Mouse (Mus musculus): ENCODE measurements around the gene Akap13. TPM values are rescaled to one million over a fixed set of nuclear protein-coding genes. Genes with fewer than 3 reads are reported as not detected.
A peak's percentile ranks its signal among the peaks of the same experiment; 100 is the strongest.

The Akap13 gene
- polyA plus RNA-seq, 1 experiment from 2014 or later = 66.3 TPM

DNA sequence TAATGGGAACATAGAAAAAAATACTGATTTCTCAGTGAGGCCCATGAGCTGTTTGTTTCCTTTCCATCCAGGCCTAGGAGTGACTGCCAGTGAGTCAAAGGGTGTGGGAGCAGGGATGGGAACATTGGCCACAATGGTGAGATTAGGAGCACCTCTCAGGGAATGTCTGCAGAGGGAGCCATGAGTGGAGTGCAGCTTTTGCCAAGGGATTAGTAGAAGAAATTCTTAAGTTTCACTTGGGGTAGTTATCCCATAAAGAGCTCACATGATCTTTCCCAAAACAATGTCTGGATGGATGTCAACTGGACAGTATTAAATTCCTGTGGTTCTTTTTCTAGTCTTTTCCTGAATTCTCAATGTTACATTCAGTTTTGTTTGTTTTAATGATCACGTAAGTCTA lies 227.6 kb downstream of the Akap13 start:
- H3K36me3 ChIP-seq (ENCODE audit: inconsistent target) = no peaks in the 10 kb centered on the region
- WGBS (ENCODE audit: missing documents) = 92% methylated on average over 1 of the region's 1 CpGs

DNA sequence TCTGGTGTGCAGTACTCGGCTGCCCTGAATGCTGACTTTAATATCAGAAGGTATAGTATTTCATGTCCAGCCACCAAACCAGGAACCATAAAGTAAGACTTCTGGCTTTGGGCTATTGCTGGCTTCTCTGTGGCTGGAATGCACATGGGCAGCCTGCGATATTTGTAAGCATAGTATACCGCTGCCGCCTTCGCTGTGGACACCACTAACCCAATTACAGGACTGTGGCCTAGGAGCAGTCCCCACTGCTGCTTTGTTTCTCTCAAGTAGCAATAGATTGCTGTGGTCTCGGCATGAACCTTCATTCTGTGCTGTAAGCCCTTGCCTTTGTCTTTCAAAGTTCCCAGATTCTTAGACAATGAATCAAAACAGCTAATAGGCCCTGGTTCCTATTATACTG lies 228.1 kb downstream of the Akap13 start:
- Histone ChIP-seq H3K36me3 (ENCODE audit: inconsistent target) (no peaks in the 10 kb centered on the region), H3K79me2 (ENCODE audit: inconsistent target) (no peaks in the 10 kb centered on the region)
- WGBS (ENCODE audit: missing documents) = 90% methylated on average over 6 of the region's 6 CpGs

More for the DNA sequence above, 227.6 kb downstream of the Akap13 start:
- no peaks in the 10 kb centered on the region for H3K79me2 ChIP-seq (ENCODE audit: inconsistent target)
- H3K27ac ChIP-seq = no peak overlapping the region
- H3K4me3 ChIP-seq (ENCODE audit: inconsistent target) = no peak overlapping the region

DNA sequence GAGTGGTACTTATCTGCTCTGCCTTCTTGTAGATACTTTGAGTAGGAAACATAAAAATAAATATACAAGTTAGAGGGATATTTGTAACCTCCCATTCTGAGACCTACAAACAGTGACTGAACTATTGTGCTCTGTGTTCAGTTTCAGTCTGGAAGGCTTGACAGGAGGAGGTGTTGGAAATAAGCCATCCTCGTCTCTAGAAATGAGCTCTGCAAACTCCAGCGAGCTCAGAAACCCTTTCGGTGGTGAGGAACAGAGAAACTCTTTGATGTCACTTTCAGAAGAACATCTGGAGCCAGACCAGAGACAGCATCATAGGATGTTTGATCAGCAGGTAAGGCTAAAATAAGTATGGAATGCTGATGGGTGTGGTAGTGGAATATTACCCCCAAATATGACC lies 229.6 kb downstream of the Akap13 start:
- 100% methylated on average over 2 of the region's 3 CpGs for WGBS (ENCODE audit: missing documents)
- H3K36me3 ChIP-seq (ENCODE audit: inconsistent target) = no peaks in the 10 kb centered on the region
- no peak overlapping the region for H3K27ac ChIP-seq
- H3K79me2 ChIP-seq (ENCODE audit: inconsistent target) = no peaks in the 10 kb centered on the region
- H3K4me3 ChIP-seq (ENCODE audit: inconsistent target) = no peak overlapping the region

More for the DNA sequence above, 228.1 kb downstream of the Akap13 start:
- Histone ChIP-seq H3K27ac (no peak overlapping the region), H3K4me3 (ENCODE audit: inconsistent target) (no peak overlapping the region)

- H3K4me3 ChIP-seq (ENCODE audit: inconsistent target) = no peak overlapping the region
- WGBS (ENCODE audit: missing documents) = 14% methylated on average over 7 of the region's 7 CpGs
- no peaks in the 10 kb centered on the region for H3K79me2 ChIP-seq (ENCODE audit: inconsistent target)
- no peaks in the 10 kb centered on the region for H3K36me3 ChIP-seq (ENCODE audit: inconsistent target)
- peak overlapping the region; percentile 94 for H3K27ac ChIP-seq
Measured at GRCm38 (mm10) chr7:75686046-75686826, 230.9 kb downstream of the Akap13 start.

DNA sequence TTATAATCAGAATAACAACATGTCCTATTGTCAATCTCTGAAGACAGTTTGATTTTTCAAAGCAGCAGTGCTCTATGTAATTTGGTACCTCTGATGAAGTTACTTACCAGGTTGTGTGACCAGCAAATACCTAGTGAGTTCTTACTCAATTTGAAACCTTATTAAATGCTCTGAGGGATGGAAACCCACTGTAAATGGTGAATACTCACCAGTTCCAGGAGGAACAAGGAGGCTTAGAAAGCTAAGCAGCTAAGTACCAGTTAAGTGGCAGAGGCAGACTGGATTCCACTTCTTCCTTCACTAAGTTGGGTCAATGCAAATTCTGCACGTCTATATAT lies 231.5 kb downstream of the Akap13 start:
- no peaks in the 10 kb centered on the region for H3K79me2 ChIP-seq (ENCODE audit: inconsistent target)
- WGBS (ENCODE audit: missing documents) = 50% methylated on average over 1 of the region's 1 CpGs
- no peak overlapping the region for H3K4me3 ChIP-seq (ENCODE audit: inconsistent target)
- H3K27ac ChIP-seq = peak overlapping the region; percentile 94
- no peaks in the 10 kb centered on the region for H3K36me3 ChIP-seq (ENCODE audit: inconsistent target)

- no peak overlapping the region for H3K27ac ChIP-seq
- WGBS (ENCODE audit: missing documents) = 92% methylated on average over 3 of the region's 3 CpGs
- no peak overlapping the region for H3K4me3 ChIP-seq (ENCODE audit: inconsistent target)
- H3K36me3 ChIP-seq (ENCODE audit: inconsistent target) = no peaks in the 10 kb centered on the region
- H3K79me2 ChIP-seq (ENCODE audit: inconsistent target) = no peaks in the 10 kb centered on the region
Measured at GRCm38 (mm10) chr7:75688144-75688543, 232.8 kb downstream of the Akap13 start.

- Histone ChIP-seq H3K79me2 (ENCODE audit: inconsistent target) (no peaks in the 10 kb centered on the region), H3K36me3 (ENCODE audit: inconsistent target) (no peaks in the 10 kb centered on the region), H3K4me3 (ENCODE audit: inconsistent target) (no peak overlapping the region), H3K27ac (no peak overlapping the region)
- 92% methylated on average over 5 of the region's 5 CpGs for WGBS (ENCODE audit: missing documents)
Measured at GRCm38 (mm10) chr7:75694777-75695176, 239.4 kb downstream of the Akap13 start.

DNA sequence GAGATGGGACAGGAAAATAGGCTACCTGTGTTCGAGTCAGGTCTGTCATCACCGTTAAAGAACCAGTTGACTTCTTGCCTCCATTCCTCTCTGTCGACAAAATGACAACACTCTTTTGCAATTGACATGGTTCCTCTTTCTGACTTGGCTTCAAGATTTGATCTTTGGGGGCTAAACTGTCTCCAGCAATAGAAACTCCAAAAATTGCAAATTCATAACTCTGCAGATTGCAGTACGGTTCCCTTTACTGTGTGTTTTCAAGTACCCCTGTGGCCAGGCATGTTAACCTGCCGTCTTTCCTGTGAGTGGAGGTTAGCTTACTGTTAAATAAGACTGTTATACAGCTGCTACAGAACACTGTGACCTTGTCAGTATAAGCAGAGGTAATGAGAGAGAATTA lies 244.5 kb downstream of the Akap13 start:
- H3K36me3 ChIP-seq (ENCODE audit: inconsistent target) = no peaks in the 10 kb centered on the region

GRCm38 (mm10) chr7:75700771-75701345 lies 245.5 kb downstream of the Akap13 start:
- Histone ChIP-seq H3K4me3 (ENCODE audit: inconsistent target) (no peak overlapping the region), H3K27ac (peak overlapping the region; percentile 83), H3K79me2 (ENCODE audit: inconsistent target) (peaks cover 40% of the 10 kb centered on the region), H3K36me3 (ENCODE audit: inconsistent target) (peaks cover 2% of the 10 kb centered on the region; the same call in 1 of the 2 replicates)
- 23% methylated on average over 10 of the region's 10 CpGs for WGBS (ENCODE audit: missing documents)

More for the DNA sequence above, 244.5 kb downstream of the Akap13 start:
- H3K4me3 ChIP-seq (ENCODE audit: inconsistent target) = no peak overlapping the region
- H3K79me2 ChIP-seq (ENCODE audit: inconsistent target) = peaks cover 30% of the 10 kb centered on the region
- peak overlapping the region; percentile 83 for H3K27ac ChIP-seq
- 0% methylated on average over 5 of the region's 5 CpGs for WGBS (ENCODE audit: missing documents)

DNA sequence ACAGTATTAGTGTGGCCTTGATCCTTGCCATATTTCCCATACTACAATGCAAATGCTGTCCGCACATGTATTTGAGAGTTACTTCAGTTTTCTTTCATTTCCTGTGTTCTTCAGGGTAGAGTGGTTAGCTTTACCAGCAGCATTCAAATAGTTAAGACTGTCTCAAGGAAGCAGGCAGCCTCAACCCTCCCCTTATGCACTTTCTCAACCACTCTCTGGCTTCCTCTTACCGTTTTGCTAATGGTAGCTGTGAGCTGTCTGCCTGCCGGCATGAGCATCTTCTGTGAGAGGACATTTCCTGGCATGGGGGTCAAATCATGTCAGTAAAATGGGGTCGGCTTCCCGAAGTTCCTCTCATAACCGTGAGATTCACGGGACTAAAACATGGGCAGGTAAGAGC lies 246.4 kb downstream of the Akap13 start:
- Histone ChIP-seq H3K79me2 (ENCODE audit: inconsistent target) (peaks cover 49% of the 10 kb centered on the region), H3K4me3 (ENCODE audit: inconsistent target) (peak overlapping the region; percentile 53), H3K27ac (peak overlapping the region; percentile 83), H3K36me3 (ENCODE audit: inconsistent target) (peaks cover 11% of the 10 kb centered on the region)
- 0% methylated on average over 7 of the region's 7 CpGs for WGBS (ENCODE audit: missing documents)

DNA sequence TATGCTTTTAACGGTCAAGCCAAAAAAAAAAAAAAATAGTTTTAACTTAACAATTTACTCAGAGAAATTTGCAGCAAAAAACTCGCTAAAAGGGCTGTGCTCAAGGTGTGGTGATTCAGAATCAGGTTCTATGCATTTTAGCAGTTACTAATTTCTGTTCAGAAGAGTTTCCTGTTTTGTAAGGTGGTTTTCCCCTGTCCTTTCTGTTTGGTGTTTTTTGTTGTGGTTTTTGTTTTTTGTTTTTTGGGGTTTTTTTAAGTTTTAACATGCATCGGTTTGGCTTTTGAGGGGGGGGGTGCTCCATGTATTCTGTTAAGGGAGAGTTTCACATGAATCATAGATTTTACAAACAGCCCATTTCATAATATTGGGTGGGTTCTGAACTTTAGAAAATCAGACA lies 247.0 kb downstream of the Akap13 start:
- WGBS (ENCODE audit: missing documents) = 12% methylated on average over 3 of the region's 3 CpGs
- peaks cover 17% of the 10 kb centered on the region for H3K36me3 ChIP-seq (ENCODE audit: inconsistent target)
- H3K79me2 ChIP-seq (ENCODE audit: inconsistent target) = peaks cover 55% of the 10 kb centered on the region
- peak overlapping the region; percentile 53 for H3K4me3 ChIP-seq (ENCODE audit: inconsistent target)
- peak overlapping the region; percentile 83 for H3K27ac ChIP-seq

GRCm38 (mm10) chr7:75702966-75703645 lies 247.8 kb downstream of the Akap13 start:
- Histone ChIP-seq H3K79me2 (ENCODE audit: inconsistent target) (peaks cover 62% of the 10 kb centered on the region), H3K4me3 (ENCODE audit: inconsistent target) (peak overlapping the region; percentile 53; the same call in 1 of the 2 replicates), H3K36me3 (ENCODE audit: inconsistent target) (peaks cover 21% of the 10 kb centered on the region), H3K27ac (peak overlapping the region; percentile 83)
- WGBS (ENCODE audit: missing documents) = 50% methylated on average over 3 of the region's 3 CpGs

GRCm38 (mm10) chr7:75704862-75705261 lies 249.5 kb downstream of the Akap13 start:
- H3K4me3 ChIP-seq (ENCODE audit: inconsistent target) = no peak overlapping the region
- H3K27ac ChIP-seq = no peak overlapping the region
- H3K36me3 ChIP-seq (ENCODE audit: inconsistent target) = peaks cover 21% of the 10 kb centered on the region
- 89% methylated on average over 5 of the region's 6 CpGs for WGBS (ENCODE audit: missing documents)
- peaks cover 77% of the 10 kb centered on the region for H3K79me2 ChIP-seq (ENCODE audit: inconsistent target)

DNA sequence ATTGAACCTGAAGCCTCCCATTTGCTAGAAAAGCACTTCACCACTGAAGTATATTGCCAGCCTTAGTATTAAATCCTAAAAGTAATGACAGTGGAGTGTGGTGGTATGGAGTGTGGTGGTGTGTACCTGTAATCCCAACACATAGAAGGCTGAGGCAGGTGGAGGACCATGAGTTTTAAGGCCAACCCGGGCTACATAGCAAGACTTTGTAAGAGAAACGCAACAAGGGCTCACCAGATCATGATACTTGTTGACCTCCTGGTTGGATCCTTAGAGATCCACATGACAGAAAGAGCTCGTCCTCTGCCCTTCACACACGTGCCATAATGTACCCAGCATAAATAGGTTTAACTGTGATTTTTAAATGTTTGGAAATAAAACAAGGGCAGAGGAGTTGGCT lies 254.6 kb downstream of the Akap13 start:
- H3K36me3 ChIP-seq (ENCODE audit: inconsistent target) = peaks cover 26% of the 10 kb centered on the region
- H3K4me3 ChIP-seq (ENCODE audit: inconsistent target) = no peak overlapping the region
- no peak overlapping the region for H3K27ac ChIP-seq
- peaks cover 97% of the 10 kb centered on the region for H3K79me2 ChIP-seq (ENCODE audit: inconsistent target)
- 95% methylated on average over 4 of the region's 4 CpGs for WGBS (ENCODE audit: missing documents)

GRCm38 (mm10) chr7:75710920-75711319 lies 255.6 kb downstream of the Akap13 start:
- Histone ChIP-seq H3K36me3 (ENCODE audit: inconsistent target) (peaks cover 23% of the 10 kb centered on the region), H3K4me3 (ENCODE audit: inconsistent target) (no peak overlapping the region)
- WGBS (ENCODE audit: missing documents) = 90% methylated on average over 6 of the region's 6 CpGs

More at GRCm38 (mm10) chr7:75710920-75711319, 255.6 kb downstream of the Akap13 start:
- peaks cover 97% of the 10 kb centered on the region for H3K79me2 ChIP-seq (ENCODE audit: inconsistent target)
- H3K27ac ChIP-seq = no peak overlapping the region

All from macrophage (primary cell).